Mouse (Mus musculus) brain, embryonic 14.5 days (tissue): ENCODE data around the gene Fbxo42.

Source experiments
- CTCF ChIP-seq: fragments of 200-500 bp; IDR thresholded peaks from 2 replicates; pipeline ENCODE4 v1.5.1; 2012; ENCODE audit warnings: inconsistent platforms, mild to moderate bottlenecking, moderate library complexity, borderline replicate concordance; ENCODE audit not compliant: insufficient read depth, insufficient read length; ENCODE audit errors: extremely low read depth
- POLR2A ChIP-seq: fragments of 200-500 bp; IDR thresholded peaks from 2 replicates; pipeline ENCODE4 v1.6.1; 2012; ENCODE audit warnings: mild to moderate bottlenecking, inconsistent platforms, borderline replicate concordance; ENCODE audit not compliant: poor library complexity, insufficient read depth, insufficient read length, severe bottlenecking; ENCODE audit errors: extremely low read depth

- TF ChIP-seq POLR2A = no peak
- no peak for TF ChIP-seq CTCF
Observed at GRCm38 (mm10) chr4:141176328-141176838, 28.7 kb downstream of the Fbxo42 start.
